Mouse (Mus musculus) hindbrain, postnatal 0 days (tissue): ENCODE measurements around the gene Nup153. TPM values are rescaled to one million over a fixed set of nuclear protein-coding genes. Genes with fewer than 3 reads are reported as not detected.

Source experiments
- ATAC-seq: fragments of 200-750 bp; cut with Nextera tagmentation; 2 replicates; pipeline ENCODE4 v1.8.0; 2017; ENCODE audit warnings: mild to moderate bottlenecking, moderate TSS enrichment, moderate library complexity
- DNase-seq: peaks from one replicate; pipeline ENCODE4 v3.0.0-alpha.2; 2015; ENCODE audit warnings: low spot score
- H3K27ac ChIP-seq: fragments of 300-500 bp; sonication (generic); 2 replicates; pipeline ENCODE4 v1.5.1; 2014; ENCODE audit warnings: mild to moderate bottlenecking
- H3K27me3 ChIP-seq: fragments of 300-500 bp; sonication (generic); 2 replicates; pipeline ENCODE4 v1.6.1; 2014; ENCODE audit warnings: low read length, mixed read lengths; ENCODE audit not compliant: insufficient read depth
- H3K36me3 ChIP-seq: fragments of 300-500 bp; sonication (generic); 2 replicates; pipeline ENCODE4 v1.6.1; 2014; ENCODE audit warnings: low read length, mixed read lengths; ENCODE audit not compliant: insufficient read depth
- H3K4me1 ChIP-seq: fragments of 300-500 bp; sonication (generic); 2 replicates; pipeline ENCODE4 v1.6.1; 2014; ENCODE audit warnings: antibody characterized with exemption, low read length, mixed read lengths; ENCODE audit not compliant: insufficient read depth
- H3K4me2 ChIP-seq: fragments of 300-500 bp; sonication (generic); 2 replicates; pipeline ENCODE4 v1.6.1; 2014; ENCODE audit warnings: low read depth, mild to moderate bottlenecking, low read length, moderate library complexity, mixed read lengths
- H3K4me3 ChIP-seq: fragments of 300-500 bp; sonication (generic); 2 replicates; pipeline ENCODE4 v1.5.1; 2014; ENCODE audit warnings: low read length
- H3K9ac ChIP-seq: fragments of 300-500 bp; sonication (generic); replicated peaks from 2 replicates; pipeline ENCODE4 v1.6.1; 2014; ENCODE audit warnings: mild to moderate bottlenecking, low read length, moderate library complexity, mixed read lengths
- H3K9me3 ChIP-seq: fragments of 300-500 bp; sonication (generic); 2 replicates; pipeline ENCODE4 v1.6.1; 2016; ENCODE audit warnings: low read length, mixed read lengths
- CTCF ChIP-seq: IDR thresholded peaks from 2 replicates; pipeline ENCODE4 v1.5.1; 2016; ENCODE audit warnings: antibody characterized with exemption, control low read depth, low read depth
- WGBS: fragments of 180-500 bp; shearing (Covaris S2); extraction: QIAGEN DNeasy Blood & Tissue Kit; methylation state at CpG from one replicate; pipeline ENCODE4 v1.1.7; 2014; 5-methylcytosine and 5-hydroxymethylcytosine counted together
- polyA plus RNA-seq: library from polyadenylated mRNA; unstranded; fragments of >200 nt; fragmentation: Nextera tagmentation; extraction: Ambion mirVana; gene quantifications from 2 replicates; pipeline ENCODE4 v1.2.1, GENCODE M21; 2015
- total RNA-seq: library from RNA; depleted of rRNA; stranded (reverse); fragments of >200 nt; gene quantifications from 2 replicates; pipeline ENCODE4 v1.2.3, GENCODE M21; 2014

Nup153 gene
- total and polyA plus RNA-seq, 2 experiments from 2014 or later = 10.6 to 88.6 TPM

GRCm38 (mm10) chr13:46701486-46701885 lies 26.3 kb downstream of the Nup153 start:
- H3K9ac ChIP-seq = no peak overlapping the region
- H3K4me3 ChIP-seq = no peak overlapping the region
- WGBS = 92% methylated on average over 2 of the region's 2 CpGs
- no peaks in the 10 kb centered on the region for H3K9me3 ChIP-seq
- H3K36me3 ChIP-seq = peaks cover 12% of the 10 kb centered on the region; the same call in 1 of the 2 replicates
- TF ChIP-seq CTCF = no peak
- no peak for ATAC-seq
- no peak for DNase-seq
- no peak overlapping the region for H3K27ac ChIP-seq
- H3K4me1 ChIP-seq = no peaks in the 10 kb centered on the region
- H3K27me3 ChIP-seq = no peaks in the 10 kb centered on the region
- H3K4me2 ChIP-seq = no peak overlapping the region

DNA sequence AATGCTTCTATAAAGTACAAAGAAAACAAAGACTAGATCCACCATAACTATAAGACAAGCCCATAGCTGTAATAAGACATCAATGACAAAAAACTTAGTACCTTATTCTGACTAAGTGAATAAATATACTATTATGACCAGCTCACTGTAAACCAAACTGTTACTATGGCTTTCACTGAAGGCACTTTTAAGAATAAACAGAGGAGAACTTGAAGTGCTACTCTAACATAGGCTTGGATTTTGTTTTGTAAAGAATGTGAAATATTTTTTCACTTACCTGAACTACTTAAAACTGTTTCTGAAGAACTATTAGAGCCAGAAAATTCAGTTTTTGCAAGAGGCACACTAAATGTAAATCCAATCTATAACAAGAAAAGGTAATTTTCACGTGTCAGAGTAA lies 28.4 kb downstream of the Nup153 start:
- H3K36me3 ChIP-seq = peaks cover 16% of the 10 kb centered on the region; the same call in 1 of the 2 replicates
- ATAC-seq (no peak), DNase-seq (no peak)
- no peak for TF ChIP-seq CTCF
- no peak overlapping the region for H3K9ac ChIP-seq
- no peak overlapping the region for H3K27ac ChIP-seq
- H3K4me2 ChIP-seq = no peak overlapping the region
- no peaks in the 10 kb centered on the region for H3K27me3 ChIP-seq
- WGBS = 97% methylated on average over 1 of the region's 1 CpGs
- no peak overlapping the region for H3K4me3 ChIP-seq
- no peaks in the 10 kb centered on the region for H3K4me1 ChIP-seq
- H3K9me3 ChIP-seq = no peaks in the 10 kb centered on the region

GRCm38 (mm10) chr13:46696788-46697187 lies 31.0 kb downstream of the Nup153 start:
- Histone ChIP-seq H3K9me3 (no peaks in the 10 kb centered on the region), H3K36me3 (peaks cover 19% of the 10 kb centered on the region; the same call in 1 of the 2 replicates), H3K4me1 (no peaks in the 10 kb centered on the region), H3K4me3 (no peak overlapping the region), H3K27me3 (no peaks in the 10 kb centered on the region), H3K4me2 (no peak overlapping the region), H3K9ac (no peak overlapping the region), H3K27ac (no peak overlapping the region)
- WGBS = 97% methylated on average over 2 of the region's 2 CpGs
- ATAC-seq = no peak
- no peak for TF ChIP-seq CTCF
- DNase-seq = no peak

DNA sequence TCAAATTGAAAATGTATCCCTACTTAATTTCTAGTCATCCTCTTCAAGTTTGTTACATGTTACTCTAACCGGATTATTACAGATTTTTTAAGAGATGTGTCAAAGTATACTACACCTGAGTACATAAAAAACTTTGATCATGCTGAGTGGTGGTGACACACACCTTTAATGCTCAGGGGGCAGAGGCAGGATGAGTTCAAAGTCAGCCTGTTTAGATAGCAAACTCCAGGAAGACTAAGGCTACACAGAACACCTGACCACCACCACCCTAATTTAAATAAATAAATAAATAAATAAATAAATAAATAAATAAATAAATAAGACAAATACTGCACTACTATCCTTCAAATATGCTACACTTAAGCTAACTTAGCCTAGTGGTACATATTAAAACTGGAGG lies 31.8 kb downstream of the Nup153 start:
- H3K9me3 ChIP-seq = no peaks in the 10 kb centered on the region
- H3K36me3 ChIP-seq = peaks cover 19% of the 10 kb centered on the region; the same call in 1 of the 2 replicates
- H3K4me1 ChIP-seq = no peaks in the 10 kb centered on the region
- no peaks in the 10 kb centered on the region for H3K27me3 ChIP-seq
- no peak for DNase-seq
- H3K9ac ChIP-seq = no peak overlapping the region
- H3K4me2 ChIP-seq = no peak overlapping the region
- no peak for TF ChIP-seq CTCF
- H3K27ac ChIP-seq = no peak overlapping the region
- whole genome bisulfite sequencing = 98% methylated on average over 1 of the region's 1 CpGs
- H3K4me3 ChIP-seq = no peak overlapping the region
- no peak for ATAC-seq

DNA sequence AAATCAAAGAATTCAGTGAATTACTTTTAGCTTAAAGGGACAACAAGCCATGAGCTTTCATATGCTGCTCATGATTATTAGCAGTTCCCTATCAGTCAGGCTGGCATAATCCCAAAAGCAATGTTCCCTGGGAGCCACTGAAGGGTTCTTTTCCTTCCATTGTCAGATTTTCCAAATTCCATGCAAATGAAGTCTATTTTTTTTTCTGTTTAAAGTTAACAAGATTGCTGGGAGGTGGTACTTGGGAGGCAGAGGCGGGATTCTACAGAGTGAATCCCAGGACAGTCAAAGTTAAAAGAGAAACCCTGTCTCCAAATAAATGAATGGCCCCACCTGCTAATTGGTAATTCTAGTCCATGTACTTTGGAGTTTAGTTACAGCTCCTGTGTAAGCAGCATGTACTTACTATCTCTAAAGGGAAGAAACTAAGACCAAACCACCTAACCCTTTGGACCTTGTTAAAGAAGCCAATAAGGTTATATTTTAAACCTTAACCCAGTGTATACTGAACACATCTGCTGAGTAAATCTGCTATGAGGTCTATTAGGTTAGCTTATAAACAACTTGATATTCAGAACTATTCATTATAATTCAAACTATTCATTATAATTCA lies 32.3 kb downstream of the Nup153 start:
- no peaks in the 10 kb centered on the region for H3K4me1 ChIP-seq
- TF ChIP-seq CTCF = no peak
- H3K27ac ChIP-seq = no peak overlapping the region
- H3K4me3 ChIP-seq = no peak overlapping the region
- no peaks in the 10 kb centered on the region for H3K9me3 ChIP-seq
- DNase-seq (no peak), ATAC-seq (no peak)
- no peak overlapping the region for H3K9ac ChIP-seq
- no peaks in the 10 kb centered on the region for H3K27me3 ChIP-seq
- peaks cover 19% of the 10 kb centered on the region; the same call in 1 of the 2 replicates for H3K36me3 ChIP-seq
- WGBS = 61% methylated on average over 1 of the region's 1 CpGs
- no peak overlapping the region for H3K4me2 ChIP-seq

GRCm38 (mm10) chr13:46690559-46691241 lies 37.0 kb downstream of the Nup153 start:
- no peak overlapping the region for H3K4me2 ChIP-seq
- no peak overlapping the region for H3K9ac ChIP-seq
- H3K27me3 ChIP-seq = no peaks in the 10 kb centered on the region
- H3K4me3 ChIP-seq = no peak overlapping the region
- 91% methylated on average over 4 of the region's 4 CpGs for WGBS
- H3K9me3 ChIP-seq = no peaks in the 10 kb centered on the region
- TF ChIP-seq CTCF = no peak
- ATAC-seq (no peak), DNase-seq (no peak)
- H3K4me1 ChIP-seq = no peaks in the 10 kb centered on the region
- no peak overlapping the region for H3K27ac ChIP-seq
- H3K36me3 ChIP-seq = peaks cover 18% of the 10 kb centered on the region; the same call in 1 of the 2 replicates

GRCm38 (mm10) chr13:46683370-46683769 lies 44.4 kb downstream of the Nup153 start:
- Histone ChIP-seq H3K9me3 (no peaks in the 10 kb centered on the region), H3K4me1 (no peaks in the 10 kb centered on the region), H3K27me3 (no peaks in the 10 kb centered on the region), H3K9ac (no peak overlapping the region), H3K27ac (no peak overlapping the region), H3K4me2 (no peak overlapping the region), H3K36me3 (peaks cover 22% of the 10 kb centered on the region; the same call in 1 of the 2 replicates), H3K4me3 (no peak overlapping the region)
- DNase-seq = no peak
- TF ChIP-seq CTCF = no peak
- WGBS = 95% methylated on average over 1 of the region's 1 CpGs
- no peak for ATAC-seq
